Mouse (Mus musculus) olfactory bulb, adult 2 months (tissue): Measurements from ENCODE around the gene Dyrk4. TPM values are rescaled to one million over a fixed set of nuclear protein-coding genes. Genes with fewer than 3 reads are reported as not detected.

ENCODE experiments used
- H3K27ac ChIP-seq: fragments of 200-500 bp; 2 replicates; pipeline ENCODE4 v1.5.1; 2012; ENCODE audit warnings: low read depth, low read length; ENCODE audit not compliant: insufficient read depth
- H3K4me1 ChIP-seq: fragments of 200-500 bp; 2 replicates; pipeline ENCODE4 v1.6.1; 2012; ENCODE audit warnings: low read length; ENCODE audit not compliant: control insufficient read depth, insufficient read depth
- H3K4me3 ChIP-seq: fragments of 200-500 bp; 2 replicates; pipeline ENCODE4 v1.5.1; 2012; ENCODE audit warnings: mild to moderate bottlenecking, low read depth, low read length, moderate library complexity; ENCODE audit not compliant: insufficient read depth
- CTCF ChIP-seq: fragments of 200-500 bp; IDR thresholded peaks from 2 replicates; pipeline ENCODE4 v1.5.1; 2012; ENCODE audit warnings: low read depth, mild to moderate bottlenecking, low read length, moderate library complexity; ENCODE audit not compliant: insufficient read depth
- POLR2A ChIP-seq: fragments of 200-500 bp; IDR thresholded peaks from 2 replicates; pipeline ENCODE4 v1.6.1; 2012; ENCODE audit warnings: mild to moderate bottlenecking, low read depth, low read length, moderate library complexity; ENCODE audit not compliant: insufficient read depth
- WGBS: fragments of 180-500 bp; shearing (Covaris S2); methylation state at CpG from one replicate; pipeline ENCODE4 v1.1.7; 2018; 5-methylcytosine and 5-hydroxymethylcytosine counted together
- polyA plus RNA-seq: library from polyadenylated mRNA; stranded (reverse); fragments of >200 nt; gene quantifications from 2 replicates; pipeline ENCODE4 v1.2.4, GENCODE M21; 2012; ENCODE audit warnings: low replicate concordance; ENCODE audit not compliant: missing spikeins, insufficient read depth, insufficient read length

Dyrk4 gene
- polyA plus RNA-seq, 1 experiment = not detected

DNA sequence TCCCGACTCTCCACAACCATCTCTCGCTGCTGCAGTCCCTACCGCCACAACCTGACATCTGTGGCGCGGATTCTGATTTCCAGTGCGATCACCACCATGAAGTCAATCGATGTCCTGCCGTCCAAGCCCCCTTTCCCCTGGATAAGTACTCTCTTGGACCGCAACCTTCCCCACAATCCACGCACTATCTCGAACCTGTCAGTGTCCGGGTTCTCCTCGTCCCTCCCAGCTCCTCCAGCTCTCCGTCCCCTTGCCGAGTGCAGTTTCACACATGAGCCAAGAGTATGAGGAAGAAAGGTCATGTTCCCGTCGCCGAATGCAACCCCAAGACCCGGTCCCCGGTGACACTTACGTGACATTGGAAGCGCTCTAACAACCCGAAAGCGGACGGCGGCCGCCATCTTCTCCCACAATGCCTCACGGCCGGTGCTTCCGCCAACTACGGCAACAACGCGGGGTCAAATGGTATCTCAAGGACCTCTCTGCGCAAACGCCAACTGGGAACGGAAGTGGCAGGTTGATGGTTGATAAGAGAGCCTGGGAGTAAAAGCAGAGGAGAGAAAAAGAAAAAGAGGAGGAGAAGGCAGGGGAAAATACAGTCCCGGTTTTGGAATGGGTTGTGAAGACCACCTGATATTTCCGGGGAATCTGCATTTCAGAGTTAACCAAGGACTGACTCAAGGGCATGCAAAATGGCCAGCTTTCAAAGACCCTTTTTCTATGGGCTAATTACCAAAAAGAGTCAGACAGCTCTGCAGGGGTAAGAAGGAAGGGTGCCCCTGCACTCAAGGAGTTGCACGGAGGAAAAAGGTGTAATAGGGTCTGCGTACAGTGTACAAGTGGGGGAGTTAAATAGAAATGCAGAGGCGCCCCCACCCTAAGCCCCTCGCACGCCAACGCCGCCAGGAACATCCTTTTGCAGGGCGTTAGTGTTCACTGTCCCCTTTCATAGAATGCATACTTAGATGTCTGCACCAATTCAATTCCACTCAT lies 72.6 kb downstream of the Dyrk4 start, which contains the start of gene Ndufa9:
Ndufa9 (minus strand) TSS at position 425 of the 993 bp plus-strand sequence.
- TF ChIP-seq CTCF = no peak
- peak; percentile 59; the same call in 1 of the 2 replicates for TF ChIP-seq POLR2A
- H3K27ac ChIP-seq = peak within 1 kb of the TSS; percentile 69
- peaks cover 8% of the 10 kb centered on the region for H3K4me1 ChIP-seq
- peak within 1 kb of the TSS; percentile 75 for H3K4me3 ChIP-seq
- 5% methylated on average over 46 of the region's 46 CpGs for WGBS

DNA sequence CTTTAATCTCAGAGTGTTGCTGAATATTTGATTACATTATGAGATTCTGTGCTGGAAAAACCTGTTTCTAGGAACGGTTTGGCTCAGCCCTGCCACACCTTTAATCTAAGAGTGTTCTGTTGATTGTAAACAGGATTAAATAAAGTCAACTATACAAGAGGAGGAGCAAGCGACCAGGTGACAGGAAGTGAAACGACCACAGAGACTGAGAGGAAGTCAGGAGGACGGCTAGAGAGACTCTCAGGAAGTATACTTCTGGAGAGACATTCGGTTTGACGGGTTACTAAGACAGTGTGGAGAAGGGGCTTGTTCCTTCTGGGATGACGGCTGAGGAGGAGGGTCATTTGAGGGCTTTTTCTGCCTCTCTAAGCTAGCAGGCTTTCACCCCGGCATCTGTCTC lies 85.0 kb downstream of the Dyrk4 start:
- no peak for TF ChIP-seq CTCF
- no peak for TF ChIP-seq POLR2A
- 88% methylated on average over 8 of the region's 8 CpGs for WGBS
- Histone ChIP-seq H3K27ac (no peak overlapping the region), H3K4me3 (no peak overlapping the region), H3K4me1 (no peaks in the 10 kb centered on the region)

Other genes starting within 250 kb of the Dyrk4 start
- not detected in 2 replicates for gene Kcna6, start 181.2 kb downstream of the Dyrk4 start, polyA plus RNA-seq
- not detected in 2 replicates for gene Ndufa9, start 72.7 kb downstream of the Dyrk4 start, polyA plus RNA-seq
- not detected in 2 replicates for gene Akap3, start 68.7 kb downstream of the Dyrk4 start, polyA plus RNA-seq
- gene Rad51ap1, start 17.7 kb upstream of the Dyrk4 start, polyA plus RNA-seq = not detected in 2 replicates
- gene D6Wsu163e, start 18.1 kb upstream of the Dyrk4 start, polyA plus RNA-seq = not detected in 2 replicates
- gene Fgf6, start 93.7 kb upstream of the Dyrk4 start, polyA plus RNA-seq = not detected in 2 replicates
- gene Fgf23, start 151.1 kb upstream of the Dyrk4 start, polyA plus RNA-seq = not detected in 2 replicates
- gene Tigar, start 187.7 kb upstream of the Dyrk4 start, polyA plus RNA-seq = not detected in 2 replicates
- gene Ccnd2, start 230.4 kb upstream of the Dyrk4 start, polyA plus RNA-seq = 47.9 TPM in 1 of 2 replicates, not detected in the other